Mouse (Mus musculus) stomach, embryonic 14.5 days (tissue): ENCODE measurements at regions not wholly inside any gene's neighbourhood (a gene's known extent, or its start where the extent isn't known, plus 50 kb on each side); places are given as distances from the start of the nearest gene placed in this dataset.

Experiments used
- ATAC-seq: fragments of 200-750 bp; cut with Nextera tagmentation; 2 replicates; pipeline ENCODE4 v1.8.0; 2017; ENCODE audit warnings: low read depth, moderate TSS enrichment; ENCODE audit not compliant: insufficient number of reproducible peaks, insufficient read depth, low FRiP score
- H3K27ac ChIP-seq: fragments of 300-500 bp; sonication (generic); 2 replicates; pipeline ENCODE4 v1.5.1; 2014; ENCODE audit warnings: mild to moderate bottlenecking, low read length, moderate library complexity, mixed read lengths
- H3K27me3 ChIP-seq: fragments of 300-500 bp; sonication (generic); 2 replicates; pipeline ENCODE4 v1.6.1; 2014; ENCODE audit warnings: low read length, control low read depth, mixed read lengths; ENCODE audit not compliant: control insufficient read depth, insufficient read depth
- H3K36me3 ChIP-seq: fragments of 300-500 bp; sonication (generic); 2 replicates; pipeline ENCODE4 v1.6.1; 2014; ENCODE audit warnings: mild to moderate bottlenecking, control low read depth, low read length, moderate library complexity, mixed read lengths; ENCODE audit not compliant: control insufficient read depth, insufficient read depth
- H3K4me1 ChIP-seq: fragments of 300-500 bp; sonication (generic); 2 replicates; pipeline ENCODE4 v1.6.1; 2014; ENCODE audit warnings: low read length, control low read depth, mixed read lengths; ENCODE audit not compliant: control insufficient read depth, insufficient read depth
- H3K4me2 ChIP-seq: fragments of 300-500 bp; sonication (generic); replicated peaks from 2 replicates; pipeline ENCODE4 v1.6.1; 2014; ENCODE audit warnings: low read depth, low read length, control low read depth
- H3K4me3 ChIP-seq: fragments of 300-500 bp; sonication (generic); 2 replicates; pipeline ENCODE4 v1.5.1; 2014; ENCODE audit warnings: low read depth, low read length, control low read depth
- H3K9ac ChIP-seq: fragments of 300-500 bp; sonication (generic); replicated peaks from 2 replicates; pipeline ENCODE4 v1.6.1; 2014; ENCODE audit warnings: low read depth, mild to moderate bottlenecking, control low read depth, low read length, moderate library complexity, mixed read lengths
- H3K9me3 ChIP-seq: fragments of 300-500 bp; sonication (generic); 2 replicates; pipeline ENCODE4 v1.6.1; 2016; ENCODE audit warnings: low read depth, low read length, control low read depth; ENCODE audit not compliant: control insufficient read depth
- WGBS: fragments of 180-500 bp; shearing (Covaris S2); extraction: QIAGEN DNeasy Blood & Tissue Kit; methylation state at CpG from one replicate; pipeline ENCODE4 v1.1.7; 2014; 5-methylcytosine and 5-hydroxymethylcytosine counted together

DNA sequence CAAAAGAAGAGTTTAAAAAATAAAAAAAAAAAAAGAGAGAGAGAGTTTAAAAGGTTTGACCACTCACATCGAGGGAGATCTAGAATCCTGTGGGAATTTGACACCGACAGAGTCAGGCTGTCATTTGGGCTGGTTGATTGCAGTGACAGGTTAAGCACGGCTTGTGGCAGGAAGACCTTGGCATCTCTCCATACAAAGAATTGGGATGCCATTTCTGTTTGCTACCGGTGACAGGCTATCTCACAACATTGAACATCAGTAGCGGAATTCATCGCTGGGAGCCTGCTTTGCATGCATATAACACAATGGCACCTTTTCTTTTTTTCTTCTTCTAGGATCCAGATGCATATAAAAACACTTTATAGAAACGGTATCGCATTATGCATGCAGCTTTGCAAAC, 53.7 kb upstream of the Gm26657 start:
- no peak overlapping the region for H3K9ac ChIP-seq
- no peak for ATAC-seq

DNA sequence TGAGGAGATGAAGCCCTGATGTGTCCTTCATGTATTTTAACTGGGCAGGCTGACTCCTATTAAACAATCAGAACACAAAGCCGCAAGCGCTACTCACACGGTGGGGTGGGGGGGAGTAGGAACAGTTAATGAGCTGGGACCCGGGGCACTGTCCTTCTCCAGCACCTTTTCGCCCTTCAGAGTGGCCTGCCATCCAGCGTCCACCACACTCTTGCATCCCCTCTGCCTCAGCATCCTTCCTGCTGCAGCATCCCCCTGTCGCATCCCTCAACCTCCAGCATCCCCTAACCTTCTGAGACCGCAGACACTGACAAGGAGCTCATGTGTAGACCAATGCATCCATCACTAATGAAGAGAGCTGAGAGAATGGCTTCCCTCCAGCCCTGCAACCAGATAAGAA, 54.2 kb upstream of the Gm26657 start:
- H3K36me3 ChIP-seq: no peaks in the 10 kb centered on the region
- H3K9ac ChIP-seq: no peak overlapping the region
- no peak for ATAC-seq
- H3K27me3 ChIP-seq: no peaks in the 10 kb centered on the region
- H3K4me3 ChIP-seq: no peak overlapping the region
- H3K4me1 ChIP-seq: no peaks in the 10 kb centered on the region
- H3K9me3 ChIP-seq: no peaks in the 10 kb centered on the region
- 56% methylated on average over 8 of the region's 8 CpGs for WGBS
- no peak overlapping the region for H3K4me2 ChIP-seq
- no peak overlapping the region for H3K27ac ChIP-seq

More for the DNA sequence above, 53.7 kb upstream of the Gm26657 start:
- Histone ChIP-seq H3K4me2 (no peak overlapping the region), H3K36me3 (no peaks in the 10 kb centered on the region), H3K4me1 (no peaks in the 10 kb centered on the region), H3K9me3 (no peaks in the 10 kb centered on the region), H3K27me3 (no peaks in the 10 kb centered on the region), H3K4me3 (no peak overlapping the region), H3K27ac (no peak overlapping the region)
- WGBS: 68% methylated on average over 8 of the region's 8 CpGs

DNA sequence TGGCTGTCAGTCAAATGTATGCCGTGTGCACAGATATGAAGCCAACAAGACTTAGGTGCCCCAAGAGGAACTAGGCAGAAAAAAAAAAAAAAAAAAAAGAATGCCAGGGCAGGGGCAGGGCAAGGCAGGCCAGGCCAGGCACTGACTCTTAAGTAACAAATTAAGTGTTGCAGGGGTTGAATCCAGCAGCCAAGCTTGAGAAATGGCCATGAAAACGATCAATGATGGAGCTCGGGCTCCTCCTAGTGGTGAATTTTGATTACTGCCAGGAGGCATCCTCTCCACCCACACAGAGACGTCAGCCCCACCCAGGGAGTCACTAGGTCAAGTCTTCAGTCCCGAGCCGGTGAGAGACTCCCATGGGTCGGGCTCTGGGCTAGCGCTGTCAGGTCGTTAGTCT, 54.7 kb upstream of the Gm26657 start:
- 7% methylated on average over 9 of the region's 9 CpGs for WGBS
- no peaks in the 10 kb centered on the region for H3K4me1 ChIP-seq
- no peak overlapping the region for H3K4me3 ChIP-seq
- no peaks in the 10 kb centered on the region for H3K9me3 ChIP-seq
- H3K9ac ChIP-seq: no peak overlapping the region
- no peak overlapping the region for H3K27ac ChIP-seq
- H3K27me3 ChIP-seq: no peaks in the 10 kb centered on the region
- H3K36me3 ChIP-seq: no peaks in the 10 kb centered on the region
- no peak overlapping the region for H3K4me2 ChIP-seq
- ATAC-seq: peak; percentile 53; the same call in 1 of the 2 replicates

DNA sequence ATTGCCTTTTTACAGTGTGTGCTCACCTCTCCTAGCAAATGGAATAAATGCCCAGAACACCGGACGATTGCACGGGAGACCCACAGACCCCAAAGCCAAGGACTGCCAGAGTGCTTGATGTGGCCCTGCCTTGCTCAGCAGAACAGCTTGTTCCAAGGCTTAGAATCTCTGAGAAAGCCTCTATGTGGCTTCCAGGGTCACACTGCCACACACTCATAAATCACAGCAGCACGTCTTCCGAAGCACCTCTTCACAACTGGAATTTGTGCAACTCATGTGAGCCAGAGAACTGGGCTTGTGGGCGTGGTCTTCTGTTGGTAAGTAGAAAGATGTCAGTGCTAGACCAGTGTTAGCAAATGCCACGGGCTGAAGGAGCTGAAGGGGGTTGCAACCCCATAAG, 55.8 kb upstream of the Gm26657 start:
- WGBS: 76% methylated on average over 7 of the region's 7 CpGs
- no peak for ATAC-seq
- H3K36me3 ChIP-seq: no peaks in the 10 kb centered on the region

DNA sequence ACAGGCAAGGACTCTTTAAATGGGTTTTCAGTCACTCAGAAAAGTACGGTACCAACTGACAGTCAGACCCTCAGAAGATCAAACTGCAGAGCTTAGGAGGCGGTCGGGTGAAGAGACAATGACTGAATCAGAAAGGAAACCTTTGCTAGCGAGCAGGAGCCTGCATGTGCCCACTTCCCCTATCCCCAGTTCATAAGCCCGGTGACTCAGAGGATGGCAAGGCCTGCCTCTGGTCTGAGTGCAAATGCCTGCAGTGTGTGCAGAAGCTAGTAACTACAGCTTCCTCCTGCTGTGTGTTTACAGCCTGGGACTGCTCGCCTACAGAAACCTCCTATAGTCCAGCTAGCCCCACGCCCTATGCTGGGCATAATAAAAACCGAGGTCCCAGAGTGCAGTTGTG, 58.7 kb upstream of the Gm26657 start:
- no peak for ATAC-seq
- Histone ChIP-seq H3K9me3 (no peaks in the 10 kb centered on the region), H3K36me3 (no peaks in the 10 kb centered on the region), H3K9ac (no peak overlapping the region), H3K4me3 (no peak overlapping the region), H3K4me2 (no peak overlapping the region), H3K27ac (no peak overlapping the region), H3K4me1 (no peaks in the 10 kb centered on the region), H3K27me3 (no peaks in the 10 kb centered on the region)
- 82% methylated on average over 8 of the region's 8 CpGs for WGBS

More for the DNA sequence above, 55.8 kb upstream of the Gm26657 start:
- no peak overlapping the region for H3K4me2 ChIP-seq
- H3K9ac ChIP-seq: no peak overlapping the region
- H3K27ac ChIP-seq: no peak overlapping the region
- no peaks in the 10 kb centered on the region for H3K4me1 ChIP-seq
- H3K9me3 ChIP-seq: no peaks in the 10 kb centered on the region
- H3K4me3 ChIP-seq: no peak overlapping the region
- H3K27me3 ChIP-seq: no peaks in the 10 kb centered on the region

DNA sequence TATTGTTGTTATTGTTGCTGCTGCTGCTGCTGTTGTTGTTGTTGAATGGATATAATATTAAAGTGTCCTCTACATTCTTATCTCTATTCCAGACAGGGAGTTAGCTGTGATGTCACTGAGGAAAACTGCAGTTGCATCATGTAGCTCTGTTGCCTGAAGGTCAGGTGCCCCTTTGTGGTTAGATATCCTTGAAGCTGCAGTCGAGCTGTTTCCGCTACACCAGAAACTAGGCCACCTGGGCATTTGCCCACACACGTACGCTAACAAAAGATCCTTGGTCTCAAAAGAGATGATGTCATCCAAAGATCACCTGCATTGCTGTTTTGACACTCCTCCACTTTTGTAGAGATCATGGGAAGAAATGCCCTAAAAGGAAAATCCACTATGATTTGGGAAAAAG, 66.0 kb upstream of the Gm26657 start:
- 79% methylated on average over 4 of the region's 4 CpGs for WGBS
- Histone ChIP-seq H3K9me3 (0 out of 2 replicates have a peak, but pooled peaks cover 3% of the 10 kb centered on the region), H3K4me3 (no peak overlapping the region), H3K36me3 (no peaks in the 10 kb centered on the region), H3K4me1 (no peaks in the 10 kb centered on the region), H3K4me2 (no peak overlapping the region), H3K27ac (no peak overlapping the region), H3K9ac (no peak overlapping the region), H3K27me3 (no peaks in the 10 kb centered on the region)
- no peak for ATAC-seq

DNA sequence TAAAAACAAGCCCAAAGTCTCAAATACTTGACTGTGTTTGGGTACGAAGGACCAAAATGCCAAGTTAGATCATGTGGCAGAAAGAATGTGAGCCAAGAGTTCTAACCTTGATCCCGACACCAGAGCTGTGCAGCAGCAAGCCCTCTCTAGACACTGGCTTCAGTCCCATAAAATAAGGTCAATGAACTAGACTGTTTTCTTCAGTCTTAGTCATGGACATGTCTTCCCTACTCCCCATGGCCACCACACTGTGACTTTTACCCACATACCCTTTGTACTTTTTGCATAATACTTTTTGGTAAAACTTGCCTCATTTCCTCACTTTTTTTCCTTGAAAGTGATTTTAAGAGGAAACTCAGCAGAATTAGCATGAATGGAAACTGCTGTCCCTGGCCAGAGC, 74.9 kb upstream of the Gm26657 start:
- H3K4me2 ChIP-seq: no peak overlapping the region
- no peak overlapping the region for H3K9ac ChIP-seq
- H3K9me3 ChIP-seq: no peaks in the 10 kb centered on the region
- H3K27me3 ChIP-seq: no peaks in the 10 kb centered on the region
- 81% methylated on average over 2 of the region's 2 CpGs for WGBS
- H3K4me1 ChIP-seq: no peaks in the 10 kb centered on the region
- H3K4me3 ChIP-seq: no peak overlapping the region
- no peak for ATAC-seq
- no peaks in the 10 kb centered on the region for H3K36me3 ChIP-seq
- H3K27ac ChIP-seq: no peak overlapping the region

DNA sequence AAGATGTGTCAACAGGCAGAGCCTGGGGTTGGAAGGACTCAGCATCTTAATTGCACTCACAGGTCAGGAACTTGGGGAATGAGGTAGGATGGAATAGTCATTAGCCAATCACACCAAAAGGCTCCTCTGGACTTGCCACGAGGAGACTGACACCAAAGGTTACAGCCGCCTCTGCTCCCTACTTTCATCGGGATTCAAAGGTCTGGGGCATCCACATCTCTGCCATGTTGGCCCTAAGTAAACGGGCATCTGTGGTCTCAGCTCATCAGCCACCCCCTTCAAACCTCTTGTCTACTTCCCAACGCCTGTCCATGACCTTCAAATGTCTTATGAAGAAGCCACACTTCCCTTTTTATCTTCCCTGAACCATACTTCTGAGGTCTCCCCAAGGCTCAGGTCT, 78.1 kb upstream of the Gm26657 start:
- 77% methylated on average over 5 of the region's 5 CpGs for WGBS
- Histone ChIP-seq H3K36me3 (no peaks in the 10 kb centered on the region), H3K4me2 (no peak overlapping the region), H3K9me3 (no peaks in the 10 kb centered on the region), H3K27ac (no peak overlapping the region), H3K4me1 (no peaks in the 10 kb centered on the region), H3K4me3 (no peak overlapping the region), H3K27me3 (no peaks in the 10 kb centered on the region), H3K9ac (no peak overlapping the region)
- no peak for ATAC-seq

DNA sequence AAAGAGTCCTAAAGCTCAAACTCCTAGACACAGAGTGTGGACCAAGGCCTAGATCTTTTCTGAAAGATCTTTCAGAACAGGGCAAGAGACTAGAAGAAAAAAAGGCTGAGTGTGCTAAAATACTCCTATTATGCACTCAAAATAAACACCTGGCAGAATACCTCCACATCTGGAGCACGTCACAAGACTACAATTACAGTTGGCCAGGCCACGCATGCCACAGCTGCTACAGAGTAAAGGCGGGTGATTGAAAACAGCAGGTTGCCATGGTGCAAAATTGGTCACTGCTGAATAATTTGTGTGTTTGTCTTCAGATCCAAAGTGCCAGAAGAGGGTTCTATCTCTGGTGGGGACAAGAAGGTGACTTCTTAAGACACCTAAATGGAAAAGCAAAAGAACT, 82.8 kb upstream of the Gm26657 start:
- 43% methylated on average over 3 of the region's 3 CpGs for WGBS
- ATAC-seq: no peak
- H3K4me3 ChIP-seq: no peak overlapping the region
- no peak overlapping the region for H3K9ac ChIP-seq
- H3K4me2 ChIP-seq: no peak overlapping the region
- H3K4me1 ChIP-seq: no peaks in the 10 kb centered on the region
- no peaks in the 10 kb centered on the region for H3K9me3 ChIP-seq
- H3K27ac ChIP-seq: no peak overlapping the region
- no peaks in the 10 kb centered on the region for H3K27me3 ChIP-seq
- no peaks in the 10 kb centered on the region for H3K36me3 ChIP-seq
